Mouse (Mus musculus) ES-Bruce4 (cell line): ENCODE results near the gene Abat.

ENCODE experiments used
- CTCF ChIP-seq: IDR thresholded peaks from one replicate; pipeline ENCODE4 v1.8.1; 2011; ENCODE audit warnings: low read depth, low read length
- EP300 ChIP-seq: IDR thresholded peaks from 2 replicates; pipeline ENCODE4 v1.6.1; 2011; ENCODE audit warnings: low read depth, low read length; ENCODE audit not compliant: insufficient read depth
- POLR2A ChIP-seq: IDR thresholded peaks from one replicate; pipeline ENCODE4 v1.8.1; 2011; ENCODE audit warnings: low read length; ENCODE audit not compliant: insufficient read depth

DNA sequence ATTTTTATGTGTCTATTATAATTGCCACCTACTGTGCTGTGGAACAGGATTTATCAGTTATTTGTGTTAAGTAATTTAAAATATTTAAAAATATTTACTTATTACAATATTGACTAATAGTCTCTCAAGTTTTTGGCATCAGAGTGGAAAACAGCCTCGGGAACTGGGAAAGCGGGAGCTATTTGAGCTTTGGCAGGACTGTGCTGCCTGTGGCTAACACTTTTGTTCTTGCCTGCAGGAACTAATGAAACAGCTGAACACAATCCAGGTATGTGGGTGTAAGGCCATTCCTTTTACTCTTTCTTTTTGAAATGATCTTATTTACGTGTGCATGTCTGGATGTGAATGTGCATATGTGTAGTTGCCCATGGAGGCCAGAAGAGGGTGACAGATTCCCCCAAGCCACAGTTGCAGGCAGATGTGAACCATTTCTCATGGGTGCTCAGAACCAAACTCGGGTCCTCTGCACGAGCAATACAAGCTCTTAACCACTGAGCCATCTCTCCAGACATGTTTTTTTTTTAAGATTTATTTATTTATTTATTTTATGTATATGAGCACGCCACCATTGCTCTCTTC is 68.5 kb downstream of the Abat start:
- TF ChIP-seq POLR2A (no peak), CTCF (no peak), EP300 (no peak)
